13 mouse cellular contexts compared by ENCODE assay signal in genomic region chr11:79628716-79629115, GRCm38 (mm10). TPM values are rescaled to one million over a fixed set of nuclear protein-coding genes. Genes with fewer than 3 reads are reported as not detected.
DNase-seq lines count a peak whose midpoint lies in the region; ATAC-seq and TF ChIP-seq lines count a peak whose summit lies in the region.
"Had no signal": no experiment of that assay in that cellular context is flagged by ENCODE, and none has a peak within 500 bp of the region (broad histone marks: within the 10 kb centered on the region; RNA-seq: fewer than 3 reads in every experiment).

No protein-coding gene starts in this region.

- H3K9me3 ChIP-seq in kidney, postnatal 0 days (replicated peaks; ENCODE audit: low read length) = no peaks in the 10 kb centered on the region
- no peaks in the 10 kb centered on the region for H3K9me3 ChIP-seq in kidney, embryonic 14.5 days (ENCODE audit: control insufficient read depth, low read length)
- H3K9me3 ChIP-seq in E14TG2a.4 (ENCODE audit: low read length) = no peaks in the 10 kb centered on the region
- H3K9me3 ChIP-seq: embryonic facial prominence, embryonic 13.5 days; heart, embryonic 15.5 days; liver, embryonic 13.5 days; midbrain, embryonic 12.5 days had no signal

- peaks cover 10% of the 10 kb centered on the region; the same call in 1 of the 2 replicates for H3K4me1 ChIP-seq in kidney, postnatal 0 days (replicated peaks; ENCODE audit: insufficient read depth, low read length)
- 0 out of 2 replicates have a peak, but pooled peaks cover 6% of the 10 kb centered on the region for H3K4me1 ChIP-seq in kidney, embryonic 14.5 days (ENCODE audit: control insufficient read depth, insufficient read depth, low read length)
- H3K4me1 ChIP-seq in E14TG2a.4 (replicated peaks; ENCODE audit: low read depth, low read length) = peaks cover 62% of the 10 kb centered on the region
- H3K4me1 ChIP-seq in cortical plate, adult 2 months (ENCODE audit: control insufficient read depth, insufficient read depth, low read length) = 0 out of 2 replicates have a peak, but pooled peaks cover 1% of the 10 kb centered on the region
- H3K4me1 ChIP-seq: heart, embryonic 15.5 days had no signal

- no peak for TF ChIP-seq POLR2A in cortical plate, adult 2 months (IDR thresholded peaks at IDR 0.05; ENCODE audit: extremely low read depth, insufficient read depth, low read length)

- no peak overlapping the region for H3K9ac ChIP-seq in kidney, postnatal 0 days (ENCODE audit: low read depth, low read length)
- no peak overlapping the region for H3K9ac ChIP-seq in kidney, embryonic 14.5 days (ENCODE audit: low read depth, low read length)
- H3K9ac ChIP-seq: embryonic facial prominence, embryonic 13.5 days; heart, embryonic 15.5 days; liver, embryonic 13.5 days; midbrain, embryonic 12.5 days had no signal

- H3K27me3 ChIP-seq in kidney, postnatal 0 days (ENCODE audit: insufficient read depth, low read length) = no peaks in the 10 kb centered on the region
- no peaks in the 10 kb centered on the region for H3K27me3 ChIP-seq in kidney, embryonic 14.5 days (ENCODE audit: control insufficient read depth, insufficient read depth, low read length)
- no peaks in the 10 kb centered on the region for H3K27me3 ChIP-seq in E14TG2a.4 (ENCODE audit: insufficient read depth, low read length)
- H3K27me3 ChIP-seq: embryonic facial prominence, embryonic 13.5 days; heart, embryonic 15.5 days; liver, embryonic 13.5 days; midbrain, embryonic 12.5 days had no signal

- no peaks in the 10 kb centered on the region for H3K36me3 ChIP-seq in kidney, postnatal 0 days (ENCODE audit: insufficient read depth, low read length)
- no peaks in the 10 kb centered on the region for H3K36me3 ChIP-seq in kidney, embryonic 14.5 days (ENCODE audit: control insufficient read depth, insufficient read depth, low read length)
- 0 out of 2 replicates have a peak, but pooled peaks cover 6% of the 10 kb centered on the region for H3K36me3 ChIP-seq in E14TG2a.4 (ENCODE audit: insufficient read depth, low read length)
- H3K36me3 ChIP-seq: embryonic facial prominence, embryonic 13.5 days; heart, embryonic 15.5 days; liver, embryonic 13.5 days; midbrain, embryonic 12.5 days had no signal

- DNase-seq in kidney, postnatal 0 days (ENCODE audit: low spot score) = peak; percentile 43
- DNase-seq in A20 (ENCODE audit: low read depth, low spot score) = peak; percentile 58
- no peak for DNase-seq in heart, adult 11 months
- no peak for DNase-seq in cerebellum, adult 11 months
- DNase-seq: liver, embryonic 13.5 days; thymus, adult 18-20 months had no signal

- TF ChIP-seq CTCF in kidney, postnatal 0 days (IDR thresholded peaks at IDR 0.05; ENCODE audit: low read depth) = peak; percentile 73
- TF ChIP-seq CTCF in E14TG2a.4 (conservative IDR thresholded peaks at IDR 0.05; ENCODE audit: low read length) = peak; percentile 44
- TF ChIP-seq CTCF in cortical plate, adult 2 months (IDR thresholded peaks at IDR 0.05; ENCODE audit: extremely low read depth, insufficient read depth, low read length) = peak; percentile 32; the same call in 1 of the 2 replicates

- no peak overlapping the region for H3K4me3 ChIP-seq in kidney, postnatal 0 days (replicated peaks; ENCODE audit: low read depth, low read length)
- no peak overlapping the region for H3K4me3 ChIP-seq in kidney, embryonic 14.5 days (ENCODE audit: low read length)
- no peak overlapping the region for H3K4me3 ChIP-seq in E14TG2a.4 (replicated peaks; ENCODE audit: low read length)
- H3K4me3 ChIP-seq in cortical plate, adult 2 months (ENCODE audit: insufficient read depth, low read length) = no peak overlapping the region
- H3K4me3 ChIP-seq: embryonic facial prominence, embryonic 13.5 days; heart, embryonic 15.5 days; liver, embryonic 13.5 days; midbrain, embryonic 12.5 days had no signal

- ATAC-seq in kidney, postnatal 0 days (replicated peaks; ENCODE audit: low FRiP score, low read depth) = no peak
- ATAC-seq in kidney, embryonic 14.5 days (ENCODE audit: low FRiP score, low TSS enrichment) = no peak
- no peak for ATAC-seq in megakaryocyte-erythroid progenitor cell, adult 5-6 weeks (replicated peaks; ENCODE audit: low FRiP score, low TSS enrichment, poor library complexity, severe bottlenecking)

- no peak overlapping the region for H3K27ac ChIP-seq in kidney, postnatal 0 days
- H3K27ac ChIP-seq in kidney, embryonic 14.5 days (ENCODE audit: low read depth, low read length) = no peak overlapping the region
- H3K27ac ChIP-seq in cortical plate, adult 2 months (ENCODE audit: insufficient read depth, low read length) = no peak overlapping the region
- H3K27ac ChIP-seq: embryonic facial prominence, embryonic 13.5 days; heart, embryonic 15.5 days; liver, embryonic 13.5 days; midbrain, embryonic 12.5 days had no signal

- WGBS in kidney, postnatal 0 days = 69% methylated on average over 3 of the region's 3 CpGs
- 62% methylated on average over 3 of the region's 3 CpGs for WGBS in kidney, embryonic 14.5 days

- H3K4me2 ChIP-seq in kidney, postnatal 0 days (ENCODE audit: low read length) = no peak overlapping the region
- H3K4me2 ChIP-seq in kidney, embryonic 14.5 days (replicated peaks; ENCODE audit: low read depth, low read length) = no peak overlapping the region
- H3K4me2 ChIP-seq: embryonic facial prominence, embryonic 13.5 days; heart, embryonic 15.5 days; liver, embryonic 13.5 days; midbrain, embryonic 12.5 days had no signal

RNA-seq across cellular contexts. Expression of gene Rab11fip4, which starts 37.7 kb away (rescaled TPM):
- polyA plus RNA-seq in kidney, postnatal 0 days (2015; fragmentation: Nextera tagmentation; extraction: Ambion mirVana) = 9.1 TPM in 2 replicates
- polyA plus RNA-seq in kidney, embryonic 14.5 days (2014; fragmentation: Nextera tagmentation; extraction: Ambion mirVana) = 4.8 and 7.1 TPM in 2 replicates
- polyA plus RNA-seq in cortical plate, adult 2 months (2012; rRNA removed) = 135 and 141 TPM in 2 replicates
- 0.17 and 0.35 TPM in 2 replicates for total RNA-seq in megakaryocyte-erythroid progenitor cell, adult 5-6 weeks (2014; fragmentation: Nextera tagmentation)
- 0.65 and 1.1 TPM in 2 replicates for total RNA-seq in megakaryocyte-erythroid progenitor cell, adult 5-6 weeks (2017)

Comparison
In these comparisons a context has a peak if more than half of its experiments do, and no peak if none do; other contexts are left out.
1. DNase-seq: peak in kidney, postnatal 0 days (single experiment) and A20 (single experiment); none in heart, adult 11 months (single experiment) and cerebellum, adult 11 months (single experiment).
2. RNA of gene Rab11fip4, which starts 37.7 kb away (polyA plus RNA-seq): 135 to 141 TPM in cortical plate, adult 2 months; 9.1 TPM in kidney, postnatal 0 days and 4.8 to 7.1 TPM in kidney, embryonic 14.5 days; every median in the first group is over 10 times any median in the second.
3. Peak in every context shown above with its lines, with median percentiles within 50 percentile points of each other: CTCF ChIP-seq.